Mouse (Mus musculus) liver, embryonic 12.5 days (tissue): ENCODE results near the gene Uhrf1. TPM values are rescaled to one million over a fixed set of nuclear protein-coding genes. Genes with fewer than 3 reads are reported as not detected.

ENCODE experiments used
- ATAC-seq: fragments of 200-750 bp; cut with Nextera tagmentation; 2 replicates; pipeline ENCODE4 v1.8.0; 2017; ENCODE audit warnings: moderate number of reproducible peaks, mild to moderate bottlenecking, moderate library complexity
- H3K27ac ChIP-seq: fragments of 300-500 bp; sonication (generic); 2 replicates; pipeline ENCODE4 v1.5.1; 2016; ENCODE audit warnings: mild to moderate bottlenecking
- H3K27me3 ChIP-seq: fragments of 300-500 bp; sonication (generic); replicated peaks from 2 replicates; pipeline ENCODE4 v1.6.1; 2016; ENCODE audit warnings: mild to moderate bottlenecking, moderate library complexity
- H3K36me3 ChIP-seq: fragments of 300-500 bp; sonication (generic); 2 replicates; pipeline ENCODE4 v1.6.1; 2016; ENCODE audit warnings: mild to moderate bottlenecking, moderate library complexity
- H3K4me1 ChIP-seq: fragments of 300-500 bp; sonication (generic); 2 replicates; pipeline ENCODE4 v1.6.1; 2016
- H3K4me2 ChIP-seq: fragments of 300-500 bp; sonication (generic); 2 replicates; pipeline ENCODE4 v1.6.1; 2016; ENCODE audit warnings: mild to moderate bottlenecking, moderate library complexity
- H3K4me3 ChIP-seq: fragments of 300-500 bp; sonication (generic); 2 replicates; pipeline ENCODE4 v1.5.1; 2016; ENCODE audit warnings: mild to moderate bottlenecking, moderate library complexity
- H3K9ac ChIP-seq: fragments of 300-500 bp; sonication (generic); 2 replicates; pipeline ENCODE4 v1.6.1; 2016; ENCODE audit warnings: mild to moderate bottlenecking, moderate library complexity
- H3K9me3 ChIP-seq: fragments of 300-500 bp; sonication (generic); replicated peaks from 2 replicates; pipeline ENCODE4 v1.6.1; 2016; ENCODE audit warnings: mild to moderate bottlenecking, moderate library complexity
- WGBS: fragments of 180-500 bp; shearing (Covaris S2); methylation state at CpG from one replicate; pipeline ENCODE4 v1.1.7; 2016; ENCODE audit not compliant: insufficient replicate concordance; 5-methylcytosine and 5-hydroxymethylcytosine counted together
- polyA plus RNA-seq: library from polyadenylated mRNA; unstranded; fragments of >200 nt; fragmentation: Nextera tagmentation; extraction: Ambion mirVana; gene quantifications from 2 replicates; pipeline ENCODE4 v1.2.1, GENCODE M21; 2016

The Uhrf1 gene
- polyA plus RNA-seq, 1 experiment from 2014 or later: 154 TPM

- ATAC-seq: no peak
- H3K4me1 ChIP-seq: peaks cover 62% of the 10 kb centered on the region
- 57% methylated on average over 8 of the region's 8 CpGs for WGBS
Observed at GRCm38 (mm10) chr17:56332987-56333386, 29.9 kb downstream of the Uhrf1 start.

GRCm38 (mm10) chr17:56337190-56337589 is 34.1 kb downstream of the Uhrf1 start:
- Histone ChIP-seq H3K27me3 (no peaks in the 10 kb centered on the region), H3K9me3 (no peaks in the 10 kb centered on the region), H3K36me3 (no peaks in the 10 kb centered on the region; the same call in 1 of the 2 replicates), H3K4me3 (no peak overlapping the region), H3K4me1 (peaks cover 62% of the 10 kb centered on the region), H3K4me2 (no peak overlapping the region), H3K9ac (no peak overlapping the region), H3K27ac (no peak overlapping the region)
- WGBS: 29% methylated on average over 4 of the region's 4 CpGs
- 0 out of 2 replicates have a peak, but pooled peaks have one; percentile 22 for ATAC-seq

More at GRCm38 (mm10) chr17:56332987-56333386, 29.9 kb downstream of the Uhrf1 start:
- Histone ChIP-seq H3K4me2 (no peak overlapping the region), H3K36me3 (no peaks in the 10 kb centered on the region; the same call in 1 of the 2 replicates), H3K27ac (no peak overlapping the region), H3K9ac (no peak overlapping the region), H3K4me3 (no peak overlapping the region), H3K9me3 (no peaks in the 10 kb centered on the region), H3K27me3 (no peaks in the 10 kb centered on the region)

- Histone ChIP-seq H3K4me2 (no peak overlapping the region), H3K4me3 (no peak overlapping the region), H3K9ac (no peak overlapping the region), H3K4me1 (peaks cover 68% of the 10 kb centered on the region), H3K36me3 (no peaks in the 10 kb centered on the region; the same call in 1 of the 2 replicates), H3K9me3 (no peaks in the 10 kb centered on the region), H3K27me3 (no peaks in the 10 kb centered on the region), H3K27ac (no peak overlapping the region)
- no peak for ATAC-seq
- WGBS: 62% methylated on average over 6 of the region's 6 CpGs
Observed at GRCm38 (mm10) chr17:56337791-56338190, 34.7 kb downstream of the Uhrf1 start.

GRCm38 (mm10) chr17:56338909-56339308 is 35.8 kb downstream of the Uhrf1 start:
- 34% methylated on average over 4 of the region's 4 CpGs for WGBS
- no peaks in the 10 kb centered on the region; the same call in 1 of the 2 replicates for H3K36me3 ChIP-seq
- H3K4me1 ChIP-seq: peaks cover 75% of the 10 kb centered on the region

GRCm38 (mm10) chr17:56340717-56341116 is 37.6 kb downstream of the Uhrf1 start:
- Histone ChIP-seq H3K9me3 (no peaks in the 10 kb centered on the region), H3K27me3 (no peaks in the 10 kb centered on the region), H3K27ac (no peak overlapping the region), H3K9ac (no peak overlapping the region), H3K36me3 (no peaks in the 10 kb centered on the region), H3K4me2 (no peak overlapping the region), H3K4me1 (peaks cover 81% of the 10 kb centered on the region), H3K4me3 (no peak overlapping the region)
- ATAC-seq: no peak

More at GRCm38 (mm10) chr17:56338909-56339308, 35.8 kb downstream of the Uhrf1 start:
- Histone ChIP-seq H3K4me2 (no peak overlapping the region), H3K4me3 (no peak overlapping the region), H3K9me3 (no peaks in the 10 kb centered on the region), H3K27me3 (no peaks in the 10 kb centered on the region), H3K9ac (no peak overlapping the region), H3K27ac (no peak overlapping the region)
- ATAC-seq: no peak; the same call in 1 of the 2 replicates

- peaks cover 85% of the 10 kb centered on the region for H3K4me1 ChIP-seq
Observed at GRCm38 (mm10) chr17:56343466-56343865, 40.3 kb downstream of the Uhrf1 start.

GRCm38 (mm10) chr17:56345364-56345763 is 42.2 kb downstream of the Uhrf1 start:
- no peak overlapping the region for H3K4me3 ChIP-seq
- WGBS: 56% methylated on average over 2 of the region's 2 CpGs
- H3K36me3 ChIP-seq: no peaks in the 10 kb centered on the region
- peaks cover 96% of the 10 kb centered on the region for H3K4me1 ChIP-seq
- no peak for ATAC-seq
- H3K9me3 ChIP-seq: no peaks in the 10 kb centered on the region
- no peaks in the 10 kb centered on the region for H3K27me3 ChIP-seq
- H3K27ac ChIP-seq: no peak overlapping the region; the same call in 1 of the 2 replicates
- H3K9ac ChIP-seq: no peak overlapping the region
- no peak overlapping the region for H3K4me2 ChIP-seq

More at GRCm38 (mm10) chr17:56343466-56343865, 40.3 kb downstream of the Uhrf1 start:
- no peaks in the 10 kb centered on the region for H3K27me3 ChIP-seq
- peak overlapping the region; percentile 10; the same call in 1 of the 2 replicates for H3K27ac ChIP-seq
- H3K9me3 ChIP-seq: no peaks in the 10 kb centered on the region
- 60% methylated on average over 3 of the region's 3 CpGs for WGBS
- H3K4me3 ChIP-seq: no peak overlapping the region
- no peaks in the 10 kb centered on the region for H3K36me3 ChIP-seq
- no peak for ATAC-seq
- 0 out of 2 replicates have a peak overlapping the region, but pooled peaks have one; percentile 3 for H3K4me2 ChIP-seq
- 0 out of 2 replicates have a peak overlapping the region, but pooled peaks have one; percentile 2 for H3K9ac ChIP-seq

- H3K9ac ChIP-seq: peak overlapping the region; percentile 52; the same call in 1 of the 2 replicates
- peaks cover 20% of the 10 kb centered on the region for H3K36me3 ChIP-seq
- H3K4me3 ChIP-seq: no peak overlapping the region
- WGBS: 40% methylated on average over 4 of the region's 4 CpGs
- H3K4me1 ChIP-seq: peaks cover 71% of the 10 kb centered on the region
- peak overlapping the region; percentile 66 for H3K27ac ChIP-seq
- ATAC-seq: peak; percentile 84
- peak overlapping the region; percentile 51 for H3K4me2 ChIP-seq
- H3K27me3 ChIP-seq: no peaks in the 10 kb centered on the region
- H3K9me3 ChIP-seq: no peaks in the 10 kb centered on the region
Observed at GRCm38 (mm10) chr17:56348128-56348527, 45.0 kb downstream of the Uhrf1 start.

- Histone ChIP-seq H3K36me3 (peaks cover 25% of the 10 kb centered on the region), H3K4me2 (peak overlapping the region; percentile 51), H3K27me3 (no peaks in the 10 kb centered on the region), H3K4me3 (no peak overlapping the region), H3K27ac (peak overlapping the region; percentile 66), H3K9me3 (no peaks in the 10 kb centered on the region), H3K4me1 (peaks cover 67% of the 10 kb centered on the region), H3K9ac (peak overlapping the region; percentile 37; the same call in 1 of the 2 replicates)
- peak; percentile 70 for ATAC-seq
Observed at GRCm38 (mm10) chr17:56348586-56348985, 45.5 kb downstream of the Uhrf1 start.

GRCm38 (mm10) chr17:56350694-56351093 is 47.6 kb downstream of the Uhrf1 start:
- no peak overlapping the region for H3K27ac ChIP-seq
- no peak overlapping the region for H3K4me3 ChIP-seq
- no peak overlapping the region for H3K9ac ChIP-seq
- peaks cover 45% of the 10 kb centered on the region for H3K36me3 ChIP-seq
- H3K4me2 ChIP-seq: no peak overlapping the region
- 16% methylated on average over 2 of the region's 2 CpGs for WGBS
- no peaks in the 10 kb centered on the region for H3K9me3 ChIP-seq
- no peaks in the 10 kb centered on the region for H3K27me3 ChIP-seq
- H3K4me1 ChIP-seq: peaks cover 48% of the 10 kb centered on the region
- ATAC-seq: peak; percentile 16; the same call in 1 of the 2 replicates

GRCm38 (mm10) chr17:56356921-56357885 is 54.1 kb downstream of the Uhrf1 start:
- 48% methylated on average over 9 of the region's 9 CpGs for WGBS
- Histone ChIP-seq H3K9me3 (no peaks in the 10 kb centered on the region), H3K27ac (no peak overlapping the region), H3K36me3 (peaks cover 78% of the 10 kb centered on the region), H3K27me3 (no peaks in the 10 kb centered on the region), H3K9ac (no peak overlapping the region), H3K4me3 (no peak overlapping the region), H3K4me1 (no peaks in the 10 kb centered on the region), H3K4me2 (no peak overlapping the region)
- ATAC-seq: peak; percentile 23; the same call in 1 of the 2 replicates

GRCm38 (mm10) chr17:56359183-56359725 is 56.1 kb downstream of the Uhrf1 start:
- Histone ChIP-seq H3K4me3 (no peak overlapping the region), H3K4me2 (no peak overlapping the region), H3K36me3 (peaks cover 66% of the 10 kb centered on the region), H3K27ac (no peak overlapping the region), H3K4me1 (no peaks in the 10 kb centered on the region), H3K9ac (no peak overlapping the region), H3K27me3 (no peaks in the 10 kb centered on the region), H3K9me3 (no peaks in the 10 kb centered on the region)
- WGBS: 69% methylated on average over 3 of the region's 3 CpGs
- ATAC-seq: no peak
